Mouse (Mus musculus): Measurements from ENCODE around the gene Amt. TPM values are rescaled to one million over a fixed set of nuclear protein-coding genes. Genes with fewer than 3 reads are reported as not detected.

The Amt gene
- 31.0 and 64.8 TPM in 2 replicates for polyA plus RNA-seq (2021; fragmentation: Nextera tagmentation)
- long read RNA-seq, experiment 1, partial matches to known transcripts = 0 of 39 reads
- long read RNA-seq, experiment 1, other reads (novel, unspliced or antisense) = 37 of 39 reads
- long read RNA-seq, experiment 2, transcript Amt-201 (9 exons, 2,082 nt) = major isoform, 5 of 6 reads
- long read RNA-seq, experiment 2, partial matches to known transcripts = 0 of 6 reads
- long read RNA-seq, experiment 2, other reads (novel, unspliced or antisense) = 1 of 6 reads

GRCm38 (mm10) chr9:108296453-108297355, at the start of gene Amt:
Gene Amt (plus strand): TSS chr9:108296853.

GRCm38 (mm10) chr9:108263690-108264190, 32.9 kb upstream of the Amt start, which contains the start of gene Dag1:
Gene Dag1 (minus strand): TSS chr9:108263958.

GRCm38 (mm10) chr9:108290016-108290750, 6.5 kb upstream of the Amt start, which contains the start of gene Nicn1:
Gene Nicn1 (plus strand): TSS chr9:108290429.

DNA sequence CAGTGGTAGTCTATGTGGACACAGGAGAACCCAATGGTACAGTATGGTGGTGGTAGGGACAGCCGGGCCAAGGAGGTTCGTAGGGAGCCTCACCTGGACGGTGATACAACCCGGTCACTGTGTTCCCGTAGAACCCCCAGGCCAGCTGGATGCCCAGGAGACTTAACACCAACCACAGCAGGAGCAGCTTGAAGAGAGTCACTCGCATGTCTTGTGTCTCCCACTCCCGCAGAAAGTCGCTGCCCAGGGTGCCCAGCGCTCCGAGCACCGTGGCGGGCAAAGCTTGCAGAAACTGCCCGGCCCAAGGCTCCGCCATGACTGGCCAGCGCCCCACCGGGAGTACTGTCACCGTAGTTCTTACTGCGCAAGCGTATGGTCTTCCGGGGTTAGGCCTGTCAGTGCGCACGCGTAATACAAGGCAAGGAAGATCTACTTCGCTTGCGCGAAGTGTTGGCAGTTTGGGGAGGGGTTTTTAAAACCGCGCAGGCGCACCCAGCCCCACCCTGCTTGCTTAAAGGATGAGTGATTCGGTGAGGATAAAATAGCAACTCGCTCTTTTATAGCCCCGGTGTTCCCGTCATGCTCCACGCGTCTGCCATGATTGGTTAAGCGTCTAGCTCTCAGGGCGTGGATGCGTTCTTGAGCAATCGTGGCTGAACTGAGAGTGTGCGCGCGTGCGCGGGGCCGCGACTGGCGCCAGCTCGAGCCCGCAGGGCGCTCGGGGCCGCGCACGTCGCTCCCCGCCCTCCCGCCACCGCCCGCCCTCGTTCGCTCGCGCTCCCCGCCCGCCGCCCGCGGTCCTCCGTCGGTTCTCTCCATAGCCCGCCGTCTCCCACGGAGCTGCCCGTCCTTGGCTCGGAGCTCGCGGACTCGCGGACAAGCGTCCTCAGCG, 9.2 kb downstream of the Amt start, which contains the start of the genes Rhoa and Tcta:
Rhoa (plus strand) TSS at position 501 of the 892 bp plus-strand sequence.
Tcta (minus strand) TSS at position 532 of the 892 bp plus-strand sequence.

GRCm38 (mm10) chr9:108338886-108339781, 42.5 kb downstream of the Amt start, which contains the start of gene Gpx1:
Gene Gpx1 (plus strand): TSS chr9:108338903.

GRCm38 (mm10) chr9:108347540-108348289, 51.1 kb downstream of the Amt start, which contains the start of gene Usp4:
Gene Usp4 (plus strand): TSS chr9:108347853.

Other genes starting within 250 kb of the Amt start
- 20.7 and 34.1 TPM in 2 replicates for gene Gmppb, start 247.6 kb upstream of the Amt start, polyA plus RNA-seq (2021; fragmentation: Nextera tagmentation)
- 0.51 and 0.60 TPM in 2 replicates for gene Amigo3, start 243.7 kb upstream of the Amt start, polyA plus RNA-seq (2021; fragmentation: Nextera tagmentation)
- gene Mst1, start 216.4 kb upstream of the Amt start, polyA plus RNA-seq (2021; fragmentation: Nextera tagmentation) = not detected in 2 replicates
- 29.2 TPM in 2 replicates for gene Rnf123, start 213.5 kb upstream of the Amt start, polyA plus RNA-seq (2021; fragmentation: Nextera tagmentation)
- 14.8 and 15.5 TPM in 2 replicates for gene Apeh, start 202.2 kb upstream of the Amt start, polyA plus RNA-seq (2021; fragmentation: Nextera tagmentation)
- 21.9 and 23.1 TPM in 2 replicates for gene Bsn, start 106.5 kb upstream of the Amt start, polyA plus RNA-seq (2021; fragmentation: Nextera tagmentation)
- gene Dag1, start 32.9 kb upstream of the Amt start, polyA plus RNA-seq (2021; fragmentation: Nextera tagmentation) = 38.6 and 42.0 TPM in 2 replicates
- 136 and 139 TPM in 2 replicates for gene Nicn1, start 6.4 kb upstream of the Amt start, polyA plus RNA-seq (2021; fragmentation: Nextera tagmentation)
- 127 TPM in 2 replicates for gene Rhoa, start 9.3 kb downstream of the Amt start, polyA plus RNA-seq (2021; fragmentation: Nextera tagmentation)
- gene Tcta, start 9.3 kb downstream of the Amt start, polyA plus RNA-seq (2021; fragmentation: Nextera tagmentation) = 46.6 and 47.4 TPM in 2 replicates
- gene Gpx1, start 42.0 kb downstream of the Amt start, polyA plus RNA-seq (2021; fragmentation: Nextera tagmentation) = 122 and 130 TPM in 2 replicates
- 40.7 and 44.1 TPM in 2 replicates for gene Usp4, start 51.0 kb downstream of the Amt start, polyA plus RNA-seq (2021; fragmentation: Nextera tagmentation)
- gene 1700102P08Rik, start 96.0 kb downstream of the Amt start, polyA plus RNA-seq (2021; fragmentation: Nextera tagmentation) = 0.15 and 0.29 TPM in 2 replicates
- 0.14 and 0.16 TPM in 2 replicates for gene Ccdc36, start 131.6 kb downstream of the Amt start, polyA plus RNA-seq (2021; fragmentation: Nextera tagmentation)
- not detected in 2 replicates for gene BC048562, start 139.6 kb downstream of the Amt start, polyA plus RNA-seq (2021; fragmentation: Nextera tagmentation)
- gene Ccdc71, start 163.7 kb downstream of the Amt start, polyA plus RNA-seq (2021; fragmentation: Nextera tagmentation) = 21.0 and 22.0 TPM in 2 replicates
- 15.7 and 17.0 TPM in 2 replicates for gene Klhdc8b, start 164.7 kb downstream of the Amt start, polyA plus RNA-seq (2021; fragmentation: Nextera tagmentation)
- 5.4 and 5.7 TPM in 2 replicates for gene Lamb2, start 182.9 kb downstream of the Amt start, polyA plus RNA-seq (2021; fragmentation: Nextera tagmentation)
- gene Usp19, start 193.7 kb downstream of the Amt start, polyA plus RNA-seq (2021; fragmentation: Nextera tagmentation) = 14.2 and 15.2 TPM in 2 replicates
- gene Qars, start 210.9 kb downstream of the Amt start, polyA plus RNA-seq (2021; fragmentation: Nextera tagmentation) = 35.8 and 45.8 TPM in 2 replicates
- 65.3 and 74.5 TPM in 2 replicates for gene Qrich1, start 220.0 kb downstream of the Amt start, polyA plus RNA-seq (2021; fragmentation: Nextera tagmentation)

Data from layer of hippocampus, adult 6 months (tissue).